Mouse (Mus musculus) liver, embryonic 14.5 days (tissue): ENCODE results near the gene Hoxb4.

Experiments
- CTCF ChIP-seq: IDR thresholded peaks from 2 replicates; pipeline ENCODE4 v1.5.1; 2016; ENCODE audit warnings: antibody characterized with exemption, low read depth, control low read depth
- EP300 ChIP-seq: IDR thresholded peaks from 2 replicates; pipeline ENCODE4 v1.6.1; 2016; ENCODE audit warnings: antibody characterized with exemption, low read depth

DNA sequence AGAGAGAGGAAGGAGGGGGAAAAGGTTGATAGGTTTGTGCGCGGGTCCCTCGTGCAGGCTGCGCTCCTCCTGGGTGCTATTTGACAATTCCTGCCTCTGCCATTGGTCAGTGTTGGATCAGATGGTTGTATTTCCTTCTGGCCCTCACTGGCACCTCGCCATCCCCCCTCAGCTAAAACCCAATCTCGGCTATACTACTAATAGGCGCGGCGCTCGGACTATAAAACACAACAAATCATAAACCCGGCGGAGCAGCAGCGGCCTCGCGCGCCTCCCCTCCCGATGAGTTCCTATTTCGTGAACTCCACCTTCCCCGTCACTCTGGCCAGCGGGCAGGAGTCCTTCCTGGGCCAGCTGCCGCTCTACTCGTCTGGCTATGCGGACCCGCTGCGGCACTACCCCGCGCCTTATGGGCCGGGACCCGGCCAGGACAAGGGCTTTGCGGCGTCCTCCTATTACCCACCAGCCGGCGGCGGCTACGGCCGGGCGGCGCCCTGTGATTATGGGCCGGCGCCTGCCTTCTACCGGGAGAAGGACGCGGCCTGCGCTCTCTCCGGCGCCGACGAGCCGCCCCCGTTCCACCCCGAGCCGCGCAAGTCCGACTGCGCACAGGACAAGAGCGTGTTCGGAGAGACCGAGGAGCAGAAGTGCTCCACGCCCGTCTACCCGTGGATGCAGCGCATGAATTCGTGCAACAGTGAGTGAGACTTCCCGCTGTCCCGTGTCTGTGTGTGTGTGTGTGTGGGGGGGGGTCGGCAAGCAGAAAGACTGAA is 19.0 kb upstream of the Hoxb4 start:
- TF ChIP-seq CTCF (no peak), EP300 (no peak)
